Mouse (Mus musculus): Measurements from ENCODE around the gene Nr1i3.

Nr1i3 gene

GRCm38 (mm10) chr1:171213801-171214496, at the start of gene Nr1i3:
Nr1i3 (plus strand) TSS chr1:171213970.
- no peak for DNase-seq

GRCm38 (mm10) chr1:171164258-171164657, 49.5 kb upstream of the Nr1i3 start:
- no peak for DNase-seq

DNA sequence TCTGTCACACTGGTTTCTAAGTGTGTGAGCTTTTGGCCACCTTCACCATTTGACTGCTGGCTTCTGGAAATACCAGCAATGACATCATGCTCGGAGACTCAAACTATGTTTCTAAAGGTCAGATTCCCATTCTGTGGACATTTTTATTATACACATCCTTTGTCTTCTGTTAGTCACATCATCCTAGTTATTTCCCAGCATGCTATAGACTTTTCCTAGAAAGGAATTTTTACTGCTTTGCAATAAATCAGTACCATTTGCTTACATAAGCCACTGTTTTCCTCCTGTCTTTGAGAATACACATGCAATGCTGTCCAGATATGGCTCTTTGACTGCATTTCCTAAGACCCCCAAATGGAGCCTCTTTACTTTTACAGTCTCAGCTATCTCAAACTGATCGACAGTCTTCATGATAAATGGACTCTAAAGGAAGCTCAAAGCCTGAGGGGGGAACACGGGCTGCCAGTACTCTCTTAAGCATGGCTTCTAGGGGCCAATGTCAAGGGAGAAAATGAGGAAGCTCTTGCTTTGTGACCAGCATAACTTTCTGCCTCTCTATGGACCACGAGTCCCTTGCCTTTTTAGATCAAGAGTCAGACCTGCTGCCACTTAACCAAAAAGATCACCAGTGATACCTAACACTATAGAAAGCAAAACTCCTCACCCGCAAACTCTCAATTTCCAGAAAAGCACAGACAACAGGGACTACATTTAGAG, 48.0 kb upstream of the Nr1i3 start:
- no peak for DNase-seq

- no peak for DNase-seq
Measured at GRCm38 (mm10) chr1:171168906-171169305, 44.9 kb upstream of the Nr1i3 start.

DNA sequence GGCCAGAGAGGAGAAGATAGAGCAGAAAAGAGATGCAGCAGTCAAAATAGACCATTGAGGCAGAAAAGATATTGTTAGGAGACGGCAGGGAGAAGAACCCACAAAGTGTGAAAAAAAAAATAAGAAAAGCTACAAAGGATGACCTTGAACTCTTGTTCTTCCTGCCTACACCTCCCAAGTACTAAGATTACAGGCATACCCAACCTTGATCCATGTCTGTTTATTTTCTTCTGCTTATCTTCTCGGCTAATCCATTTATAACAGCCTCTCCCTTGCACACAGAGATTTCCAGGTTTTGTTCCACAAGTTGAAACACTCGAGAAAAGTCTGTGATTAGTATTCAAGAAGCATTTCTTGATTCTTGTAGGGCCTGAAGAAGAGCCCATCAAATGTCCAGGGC, 43.9 kb upstream of the Nr1i3 start:
- DNase-seq: no peak

DNA sequence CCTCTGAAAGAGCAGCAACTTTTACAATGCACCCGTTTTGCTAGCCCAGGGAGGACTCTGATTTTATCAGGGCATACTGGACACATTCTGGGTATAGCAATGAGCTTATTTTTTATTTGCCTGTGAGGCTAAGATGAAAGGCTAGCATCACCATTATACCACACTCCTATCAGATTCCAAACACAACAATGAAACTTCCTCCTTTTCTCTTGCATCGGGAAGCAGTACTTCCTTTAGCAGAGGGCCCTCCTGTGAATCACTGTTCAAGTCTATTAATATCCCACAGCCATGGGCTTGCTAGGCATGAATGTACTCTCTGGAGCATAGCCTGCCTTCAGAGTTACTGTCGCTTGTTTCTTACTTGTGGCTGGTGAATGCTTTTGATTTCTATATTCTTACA, 42.6 kb upstream of the Nr1i3 start:
- no peak for DNase-seq

GRCm38 (mm10) chr1:171172779-171173178, 41.0 kb upstream of the Nr1i3 start:
- DNase-seq: no peak

- DNase-seq: no peak
Measured at GRCm38 (mm10) chr1:171179487-171180171, 34.1 kb upstream of the Nr1i3 start.

GRCm38 (mm10) chr1:171183025-171183424, 30.7 kb upstream of the Nr1i3 start:
- DNase-seq: no peak

GRCm38 (mm10) chr1:171183620-171184019, 30.1 kb upstream of the Nr1i3 start:
- no peak for DNase-seq

DNA sequence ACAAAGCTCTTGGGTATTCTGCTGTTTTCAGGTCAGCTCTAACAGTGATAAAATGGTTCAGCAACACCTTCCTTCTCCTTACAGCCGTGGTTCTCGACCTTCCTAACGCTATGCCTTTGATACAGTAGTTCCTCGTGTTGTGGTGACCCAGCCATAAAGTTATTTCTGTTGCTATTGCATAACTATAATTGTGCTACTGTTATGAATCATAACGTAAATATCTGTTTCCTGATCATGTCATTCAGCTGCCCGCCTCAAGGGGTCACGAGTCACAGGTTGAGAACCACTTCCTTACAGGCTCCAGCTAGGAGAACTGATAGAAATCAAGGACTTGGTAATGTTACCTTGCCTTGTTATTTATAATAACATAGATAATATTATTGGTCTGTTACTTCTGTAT, 29.5 kb upstream of the Nr1i3 start:
- DNase-seq: no peak

DNA sequence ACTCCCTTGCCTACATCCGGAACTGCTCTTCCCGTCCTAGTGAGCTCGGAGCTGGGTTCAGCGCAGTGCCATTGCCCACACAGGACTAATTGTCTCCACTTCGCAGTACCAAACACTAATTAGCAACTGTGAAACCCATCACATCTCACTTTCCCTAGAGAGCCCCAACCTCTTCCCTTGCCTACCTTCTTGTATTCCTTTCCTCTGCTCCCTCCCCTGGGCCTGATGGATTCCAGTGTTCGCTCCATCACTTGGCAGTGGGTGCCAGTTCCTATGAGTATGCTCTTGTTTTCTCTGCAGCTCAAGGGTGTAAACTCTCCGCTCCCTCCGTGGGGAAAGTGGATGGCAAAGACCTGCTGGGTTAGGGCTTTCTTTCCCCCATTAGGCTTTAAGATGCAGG, 28.1 kb upstream of the Nr1i3 start:
- no peak for DNase-seq

GRCm38 (mm10) chr1:171187851-171188700, 25.7 kb upstream of the Nr1i3 start:
- no peak for DNase-seq

- no peak for DNase-seq
Measured at GRCm38 (mm10) chr1:171189046-171189445, 24.7 kb upstream of the Nr1i3 start.

DNA sequence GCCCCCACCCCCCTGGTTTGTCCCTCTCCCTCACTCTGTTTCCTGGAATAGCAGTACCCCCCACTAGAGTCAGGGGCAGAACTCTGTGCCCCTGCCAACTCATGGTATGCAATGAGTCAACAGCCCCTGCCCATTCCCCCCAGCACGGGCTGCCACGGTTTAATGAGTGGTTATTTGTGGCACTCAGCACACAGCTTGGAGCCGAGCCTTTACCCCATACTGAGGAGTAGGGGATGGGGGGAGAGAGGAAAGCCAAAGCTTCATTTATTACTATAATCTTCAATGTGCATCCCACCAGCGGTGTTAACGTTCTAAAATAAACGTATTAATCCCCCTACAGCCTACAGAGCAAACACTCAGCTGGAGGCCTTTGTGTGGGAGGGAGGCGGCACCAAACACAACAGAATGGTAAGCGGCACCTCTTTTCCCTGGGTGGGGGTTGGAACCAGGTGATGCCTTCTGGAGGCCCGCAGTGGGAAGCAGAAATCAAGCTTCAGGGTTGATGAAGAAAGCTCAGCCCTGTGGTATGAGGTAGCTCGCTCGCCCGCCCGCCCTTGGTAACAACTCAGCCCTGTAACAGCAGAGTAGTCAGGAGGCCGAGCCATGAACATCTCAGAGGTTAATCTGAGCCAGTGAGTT, 24.2 kb upstream of the Nr1i3 start:
- DNase-seq: no peak

GRCm38 (mm10) chr1:171190832-171191231, 22.9 kb upstream of the Nr1i3 start:
- DNase-seq: no peak

DNA sequence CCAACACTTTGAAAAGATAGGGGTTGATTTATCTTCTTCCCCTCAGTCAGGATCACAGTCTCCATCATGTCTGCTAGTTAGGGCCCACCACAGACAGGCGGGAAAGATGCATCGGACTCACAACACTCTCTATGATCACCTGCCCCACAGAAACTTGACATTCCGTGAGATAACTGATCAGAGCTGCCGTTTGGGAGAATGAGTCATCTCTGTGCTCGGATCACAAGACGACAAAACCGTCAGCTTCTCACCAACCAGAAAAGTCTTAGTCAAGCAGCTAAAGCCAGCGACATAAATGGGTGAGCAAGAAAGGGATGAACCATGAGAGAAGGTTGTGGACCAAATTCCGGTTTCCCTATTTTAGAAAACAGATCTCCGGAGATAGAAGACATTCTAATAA, 21.5 kb upstream of the Nr1i3 start:
- no peak for DNase-seq

DNA sequence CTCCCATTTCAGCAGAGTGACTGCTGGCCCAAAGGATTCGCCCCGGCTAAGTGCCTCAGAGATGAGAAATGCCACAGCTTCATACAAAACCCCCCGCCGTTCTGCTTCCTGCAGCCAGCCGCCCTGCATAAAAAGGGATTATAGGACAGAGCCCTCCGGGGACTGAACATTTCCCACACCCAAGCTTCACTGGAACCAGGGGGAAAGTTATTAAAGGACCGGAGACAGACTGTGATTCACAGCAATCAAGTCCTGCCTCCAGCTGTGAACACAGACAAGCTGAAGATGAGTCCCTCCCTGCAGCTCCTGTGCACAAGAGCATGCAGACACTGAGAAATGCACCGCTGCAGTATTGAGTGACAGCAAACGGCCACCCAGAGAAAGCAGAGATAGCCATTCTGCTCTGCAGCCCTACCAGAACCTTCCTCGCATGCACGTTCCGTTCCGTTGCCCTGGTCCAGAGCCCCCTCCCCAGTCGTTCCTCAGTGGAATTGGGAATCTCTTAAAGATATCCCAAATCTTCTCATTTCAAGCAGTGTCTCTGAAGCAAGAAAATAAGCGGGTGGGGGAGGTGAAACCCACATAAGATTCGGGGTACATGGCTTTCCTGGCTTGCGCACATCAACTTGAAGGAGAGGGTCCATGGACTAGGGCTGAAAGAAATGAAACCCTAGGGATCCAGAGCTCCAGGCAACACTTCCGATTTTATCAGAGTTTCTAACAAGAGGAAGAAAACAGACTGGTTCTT, 20.5 kb upstream of the Nr1i3 start:
- DNase-seq: no peak

DNA sequence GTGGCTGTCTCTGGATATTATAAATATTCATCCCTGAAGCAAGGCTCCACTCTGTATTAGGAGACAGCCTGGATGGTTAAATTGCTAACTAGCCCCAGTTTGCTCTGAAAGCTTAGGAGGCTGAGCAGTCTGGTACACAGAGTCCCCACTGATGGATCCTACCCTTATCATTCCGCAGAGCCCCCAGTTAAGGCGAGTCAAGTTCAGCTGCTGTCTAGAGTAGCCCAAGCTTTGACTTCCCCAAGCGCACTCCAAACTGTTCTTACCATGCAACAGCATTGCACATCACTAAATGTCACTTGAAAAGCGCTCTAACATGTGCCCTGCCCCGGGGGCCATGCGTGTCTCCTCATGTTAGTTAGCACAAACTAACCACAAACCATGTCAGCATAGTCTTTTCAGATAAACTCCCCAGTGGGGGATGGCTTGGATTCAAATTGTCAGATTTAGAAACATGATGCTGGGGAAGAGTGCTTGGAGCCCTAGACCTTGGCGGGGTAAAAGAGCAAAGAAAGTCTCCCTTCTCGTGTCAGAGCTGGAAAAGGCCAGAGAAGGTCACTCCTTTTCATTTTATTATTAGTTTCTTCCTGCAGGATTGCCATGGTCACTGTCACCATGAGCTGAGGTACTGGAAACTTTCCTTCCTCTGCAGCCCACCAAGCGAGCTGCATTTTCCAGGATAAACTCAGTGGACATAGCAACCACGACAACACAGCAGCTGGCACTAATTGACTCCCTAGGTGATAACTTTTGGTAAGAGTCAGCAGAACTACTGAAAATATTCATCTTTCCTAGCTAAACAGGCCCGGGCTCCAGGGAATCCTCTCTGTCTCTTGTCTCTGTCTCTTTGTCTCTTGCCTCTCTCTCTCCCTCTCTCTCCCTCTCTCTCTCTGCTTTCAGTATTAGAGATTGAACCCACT, 19.6 kb upstream of the Nr1i3 start:
- DNase-seq: no peak

GRCm38 (mm10) chr1:171195046-171195822, 18.5 kb upstream of the Nr1i3 start:
- no peak for DNase-seq

Data from cerebellum, postnatal 36 days (tissue).